Mouse (Mus musculus) splenic B cell, adult 2 months (primary cell): ENCODE measurements around the gene Gm45783.
"Not testable (repeated sequence)": the region's sequence is repeated elsewhere in the genome, so short reads cannot be mapped to it uniquely, and the experiment has no call there.

Source experiments
- DNase-seq: peaks from one replicate; pipeline ENCODE4 v3.0.0-alpha.2; 2011; ENCODE audit warnings: low read depth, low spot score
- H3K27me3 ChIP-seq: 2 replicates; pipeline ENCODE4 v1.6.1; 2012; ENCODE audit warnings: mild to moderate bottlenecking, low read length, moderate library complexity, mixed read lengths; ENCODE audit not compliant: control insufficient read depth, poor library complexity, insufficient read depth, severe bottlenecking
- H3K36me3 ChIP-seq: 2 replicates; pipeline ENCODE4 v1.6.1; 2012; ENCODE audit warnings: mild to moderate bottlenecking, low read length, moderate library complexity, mixed read lengths; ENCODE audit not compliant: control insufficient read depth, poor library complexity, insufficient read depth, severe bottlenecking

Gm45783 gene

GRCm38 (mm10) chr7:7374431-7374830 is at the start of gene Gm45783:
Gene Gm45783 (minus strand): TSS chr7:7374573.
- not testable (repeated sequence) for H3K27me3 ChIP-seq, DNase-seq, H3K36me3 ChIP-seq

- not testable (repeated sequence) for DNase-seq, H3K27me3 ChIP-seq, H3K36me3 ChIP-seq
Measured at GRCm38 (mm10) chr7:7399603-7400002, 25.2 kb upstream of the Gm45783 start, which contains the start of gene Vmn2r31. Gene Vmn2r31 (minus strand): TSS chr7:7399703.

- H3K36me3 ChIP-seq, H3K27me3 ChIP-seq, DNase-seq: not testable (repeated sequence)
Measured at GRCm38 (mm10) chr7:7337509-7337908, 36.9 kb downstream of the Gm45783 start, which contains the start of gene Vmn2r30. Gene Vmn2r30 (minus strand): TSS chr7:7337609.

GRCm38 (mm10) chr7:7295595-7295994 is 78.8 kb downstream of the Gm45783 start:
- peaks cover 9% of the 10 kb centered on the region; the same call in 1 of the 2 replicates for H3K36me3 ChIP-seq
- DNase-seq, result peak; percentile 81
- no peaks in the 10 kb centered on the region for H3K27me3 ChIP-seq
